Mouse (Mus musculus) C2C12 (cell line): Measurements from ENCODE around the gene C77080. TPM values are rescaled to one million over a fixed set of nuclear protein-coding genes. Genes with fewer than 3 reads are reported as not detected.

ENCODE experiments used
- H3K27me3 ChIP-seq: one replicate; pipeline ENCODE4 v1.6.1; 2011; ENCODE audit not compliant: control insufficient read depth, insufficient read depth, insufficient read length
- H3K36me3 ChIP-seq: one replicate; pipeline ENCODE4 v1.6.1; 2011; ENCODE audit not compliant: control insufficient read depth, insufficient read depth
- H3K4me3 ChIP-seq: one replicate; pipeline ENCODE4 v1.5.1; 2011; ENCODE audit warnings: mild to moderate bottlenecking, control low read depth; ENCODE audit not compliant: poor library complexity, insufficient read depth, severe bottlenecking
- H3K79me2 ChIP-seq: one replicate; pipeline ENCODE4 v1.6.1; 2011; ENCODE audit not compliant: control insufficient read depth, insufficient read depth
- H3K79me3 ChIP-seq: one replicate; pipeline ENCODE4 v1.6.1; 2011; ENCODE audit warnings: low read depth, control low read depth
- H3ac ChIP-seq: one replicate; pipeline ENCODE3; 2011; ENCODE audit warnings: low read depth; ENCODE audit not compliant: control insufficient read depth, insufficient read length
- CEBPB ChIP-seq: IDR thresholded peaks from one replicate; pipeline ENCODE4 v1.6.1; 2011; ENCODE audit warnings: low read depth, mild to moderate bottlenecking, control low read depth, moderate library complexity
- CTCF ChIP-seq: IDR thresholded peaks from one replicate; pipeline ENCODE4 v1.5.1; 2011; ENCODE audit not compliant: control insufficient read depth, insufficient read depth, insufficient read length
- FOSL1 ChIP-seq: IDR thresholded peaks from one replicate; pipeline ENCODE4 v1.8.0; 2011; ENCODE audit warnings: mild to moderate bottlenecking, low read length; ENCODE audit not compliant: poor library complexity, insufficient read depth, severe bottlenecking
- MAX ChIP-seq: IDR thresholded peaks from one replicate; pipeline ENCODE4 v1.6.1; 2011; ENCODE audit warnings: mild to moderate bottlenecking, control low read depth
- MYOD1 ChIP-seq: IDR thresholded peaks from one replicate; pipeline ENCODE4 v1.6.1; 2011; ENCODE audit warnings: low read depth; ENCODE audit not compliant: control insufficient read depth, insufficient read length
- MYOG ChIP-seq: IDR thresholded peaks from one replicate; pipeline ENCODE4 v1.6.1; 2011; ENCODE audit not compliant: control insufficient read depth, insufficient read length; ENCODE audit errors: extremely low read depth
- USF1 ChIP-seq: IDR thresholded peaks from one replicate; pipeline ENCODE4 v1.6.1; 2011; ENCODE audit warnings: low read depth, mild to moderate bottlenecking, control low read depth, moderate library complexity
- polyA plus RNA-seq: library from polyadenylated mRNA; unstranded; fragments of >200 nt; fragmentation: generic; extraction: Trizol; gene quantifications from one replicate; pipeline ENCODE4 v1.2.1, GENCODE M21; 2012; ENCODE audit warnings: missing spikeins

Gene C77080
- polyA plus RNA-seq, 1 experiment: 30.1 TPM

DNA sequence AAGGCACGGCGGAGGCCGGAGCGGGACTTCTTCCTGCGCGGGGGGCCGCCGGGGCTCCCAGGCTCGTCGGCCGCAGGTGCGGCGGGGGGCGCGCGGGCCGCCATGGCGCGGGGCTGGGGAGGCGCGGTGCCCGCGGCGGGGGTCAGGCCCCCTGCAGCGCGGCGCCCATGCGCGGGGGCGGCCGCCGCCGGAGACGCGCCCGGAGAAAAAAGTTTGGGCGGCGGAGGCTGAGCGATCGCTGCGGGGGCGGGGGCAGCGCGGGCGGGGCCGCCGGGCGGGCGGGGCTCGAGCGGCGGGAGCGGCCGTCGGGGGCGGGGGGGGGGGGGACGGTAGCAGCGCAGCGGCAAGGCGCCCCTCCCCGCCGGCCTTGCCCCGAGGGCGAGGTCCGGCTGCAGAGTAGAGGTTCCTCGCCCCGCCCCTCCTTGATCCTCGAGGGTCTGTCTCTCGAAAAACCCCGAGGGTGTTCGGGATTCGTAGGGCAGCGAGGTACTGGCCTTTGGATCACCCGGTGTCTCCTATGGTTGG is 12.9 kb downstream of the C77080 start:
- TF ChIP-seq FOSL1 (no peak), USF1 (no peak), MYOG (no peak), MYOD1 (no peak), CEBPB (no peak), MAX (no peak), CTCF (no peak)
- Histone ChIP-seq H3K27me3 (no peaks in the 10 kb centered on the region), H3K79me2 (peaks cover 55% of the 10 kb centered on the region), H3K36me3 (no peaks in the 10 kb centered on the region), H3ac (peak overlapping the region; percentile 87), H3K79me3 (peaks cover 41% of the 10 kb centered on the region), H3K4me3 (peak overlapping the region; percentile 76)

GRCm38 (mm10) chr4:129247381-129248242 is 13.6 kb downstream of the C77080 start:
- no peak for TF ChIP-seq FOSL1
- no peak for TF ChIP-seq CTCF
- no peak for TF ChIP-seq MYOD1
- no peak for TF ChIP-seq CEBPB
- TF ChIP-seq MAX: no peak
- TF ChIP-seq USF1: no peak
- TF ChIP-seq MYOG: no peak
- Histone ChIP-seq H3K79me3 (peaks cover 48% of the 10 kb centered on the region), H3K27me3 (no peaks in the 10 kb centered on the region), H3K36me3 (no peaks in the 10 kb centered on the region), H3ac (peak overlapping the region; percentile 87), H3K79me2 (peaks cover 62% of the 10 kb centered on the region), H3K4me3 (peak overlapping the region; percentile 76)

DNA sequence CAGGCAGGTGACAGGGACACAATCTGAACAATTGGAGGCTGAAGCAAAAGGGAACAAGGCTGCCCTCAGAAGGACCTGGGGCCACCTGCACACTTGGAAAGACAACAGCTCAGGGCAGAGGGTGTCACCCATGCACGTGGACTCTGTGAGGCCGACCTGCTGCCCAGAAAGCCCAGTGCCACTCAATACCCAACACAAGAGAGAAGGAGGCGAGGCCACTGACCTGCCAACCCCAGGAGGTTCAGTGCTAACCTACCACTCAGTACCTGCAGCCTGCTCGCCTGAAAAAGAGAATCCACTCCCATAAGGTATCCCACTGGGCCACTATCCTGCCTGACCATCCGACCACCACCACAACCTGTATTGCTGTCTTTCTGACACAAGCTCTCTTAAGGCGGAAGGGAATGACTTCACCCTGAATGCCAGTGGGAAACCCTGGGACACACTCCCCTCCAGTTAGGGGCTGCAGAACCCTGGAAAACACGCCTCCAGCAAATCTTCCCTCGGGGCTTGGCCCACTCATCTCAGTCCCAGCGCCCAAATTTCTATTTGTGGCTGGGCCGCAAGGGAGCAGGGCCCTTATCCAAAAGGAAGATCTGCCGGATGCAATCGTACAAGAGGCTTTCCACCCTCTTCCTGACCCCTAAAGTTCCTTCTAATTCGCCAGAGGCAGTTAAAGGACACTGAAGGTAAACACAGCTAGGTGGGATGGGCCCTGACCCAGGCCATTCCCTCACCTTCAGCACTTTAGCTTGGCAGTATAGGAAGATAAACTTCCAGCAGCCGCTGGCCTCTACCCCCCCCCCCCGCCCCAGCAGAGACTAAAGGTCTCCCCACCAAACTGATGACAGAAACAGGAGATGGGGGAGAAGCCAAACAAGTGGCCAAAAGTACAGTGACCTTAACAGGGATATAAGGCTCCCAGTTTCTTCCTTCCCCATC is 14.6 kb downstream of the C77080 start:
- Histone ChIP-seq H3K36me3 (no peaks in the 10 kb centered on the region), H3K27me3 (no peaks in the 10 kb centered on the region), H3K4me3 (peak overlapping the region; percentile 76), H3K79me3 (peaks cover 57% of the 10 kb centered on the region), H3ac (peak overlapping the region; percentile 87), H3K79me2 (peaks cover 72% of the 10 kb centered on the region)
- TF ChIP-seq MYOG: no peak
- no peak for TF ChIP-seq CEBPB
- TF ChIP-seq MAX: no peak
- no peak for TF ChIP-seq CTCF
- TF ChIP-seq FOSL1: no peak
- no peak for TF ChIP-seq USF1
- TF ChIP-seq MYOD1: no peak

- Histone ChIP-seq H3ac (no peak overlapping the region), H3K27me3 (no peaks in the 10 kb centered on the region), H3K79me3 (peaks cover 75% of the 10 kb centered on the region), H3K4me3 (no peak overlapping the region), H3K79me2 (peaks cover 90% of the 10 kb centered on the region), H3K36me3 (no peaks in the 10 kb centered on the region)
- TF ChIP-seq CTCF (no peak), MYOG (no peak), USF1 (no peak), MAX (no peak), CEBPB (no peak), MYOD1 (no peak), FOSL1 (no peak)
Measured at GRCm38 (mm10) chr4:129244802-129245201, 16.4 kb downstream of the C77080 start.

- Histone ChIP-seq H3K27me3 (no peaks in the 10 kb centered on the region), H3K4me3 (no peak overlapping the region), H3K79me3 (peaks cover 87% of the 10 kb centered on the region), H3K79me2 (peaks cover 100% of the 10 kb centered on the region), H3K36me3 (peaks cover 4% of the 10 kb centered on the region), H3ac (no peak overlapping the region)
- no peak for TF ChIP-seq CTCF
- TF ChIP-seq MYOD1: no peak
- no peak for TF ChIP-seq USF1
- no peak for TF ChIP-seq MAX
- TF ChIP-seq MYOG: no peak
- TF ChIP-seq CEBPB: no peak
- TF ChIP-seq FOSL1: no peak
Measured at GRCm38 (mm10) chr4:129242761-129243160, 18.4 kb downstream of the C77080 start.
